Mouse (Mus musculus): ENCODE data around the gene D930007J09Rik. TPM values are rescaled to one million over a fixed set of nuclear protein-coding genes. Genes with fewer than 3 reads are reported as not detected.

The D930007J09Rik gene
- total and polyA plus RNA-seq, 3 experiments: 10.4 TPM; not detected in 2

DNA sequence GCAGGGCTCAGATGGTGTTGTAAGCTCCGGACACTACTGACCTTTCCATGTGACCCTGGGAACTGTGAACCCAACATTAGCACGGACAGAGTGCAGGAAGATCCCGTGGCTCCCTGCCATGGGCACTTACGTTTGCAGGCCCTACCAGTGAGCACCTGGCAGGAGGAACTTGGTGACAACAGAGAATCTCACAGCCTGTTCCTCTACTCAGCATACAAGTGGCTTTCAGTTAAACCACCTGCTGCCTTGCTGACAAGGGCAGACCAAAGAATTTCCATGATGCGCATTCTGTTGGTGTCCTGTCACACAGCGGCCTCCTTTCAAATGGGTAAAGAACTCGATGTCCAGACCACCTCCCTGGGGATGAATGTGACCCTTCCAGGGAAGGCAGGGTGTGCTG is 38.2 kb downstream of the D930007J09Rik start:
- no peak for DNase-seq (ENCODE audit: low read depth, low spot score)
- Histone ChIP-seq H3K27me3 (ENCODE audit: control insufficient read depth in 1 of 2, insufficient read depth in 2 of 2, low read length in 2 of 2) (peaks cover 3 to 6% of the 10 kb centered on the region in 2 experiments), H3K9ac (ENCODE audit: control insufficient read depth, low read depth, low read length, poor library complexity, severe bottlenecking) (no peak overlapping the region), H3K79me2 (ENCODE audit: control insufficient read depth, insufficient read depth, low read length, poor library complexity) (no peaks in the 10 kb centered on the region), H3K27ac (ENCODE audit: control insufficient read depth, low read depth, low read length) (no peak overlapping the region), H3K36me3 (ENCODE audit: control insufficient read depth in 1 of 2, insufficient read depth in 2 of 2, low read length in 2 of 2) (no peaks in the 10 kb centered on the region), H3K4me3 (ENCODE audit: control insufficient read depth in 1 of 2, insufficient read depth in 1 of 2, low read depth in 2 of 2, low read length in 2 of 2) (no peak overlapping the region), H3K9me3 (replicated peaks; ENCODE audit: insufficient read depth, low read length) (no peaks in the 10 kb centered on the region), H3K4me1 (ENCODE audit: control insufficient read depth in 1 of 2, insufficient read depth in 2 of 2, low read length in 2 of 2) (no peaks in the 10 kb centered on the region)
- no peak for TF ChIP-seq ZNF384 (IDR thresholded peaks at IDR 0.05; ENCODE audit: low read depth, low read length)

DNA sequence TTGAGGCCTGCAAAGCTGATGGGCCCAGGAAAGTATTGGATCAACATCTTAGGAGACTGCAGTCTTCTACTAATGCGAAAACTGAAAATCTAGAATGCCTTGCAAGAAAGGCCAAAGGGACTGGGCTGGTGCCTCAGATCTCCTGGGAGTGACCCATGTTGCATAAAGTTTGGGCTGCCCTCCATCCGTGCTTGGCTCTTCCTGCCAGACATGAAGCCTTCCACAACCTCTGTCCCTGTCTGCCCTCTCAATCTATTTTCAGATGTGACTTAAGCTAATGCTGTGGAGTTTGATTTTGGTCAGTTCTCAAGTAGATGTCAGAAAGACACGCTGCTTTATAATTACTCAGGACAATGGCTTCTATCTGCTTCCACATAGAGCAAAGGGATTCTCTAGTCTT is 39.5 kb downstream of the D930007J09Rik start:
- H3K9ac ChIP-seq (ENCODE audit: control insufficient read depth, low read depth, low read length, poor library complexity, severe bottlenecking): no peak overlapping the region
- no peaks in the 10 kb centered on the region for H3K9me3 ChIP-seq (replicated peaks; ENCODE audit: insufficient read depth, low read length)
- H3K4me3 ChIP-seq (ENCODE audit: control insufficient read depth in 1 of 2, insufficient read depth in 1 of 2, low read depth in 2 of 2, low read length in 2 of 2): no peak overlapping the region
- no peak for DNase-seq (ENCODE audit: low read depth, low spot score)
- peaks cover 3 to 9% of the 10 kb centered on the region in 2 experiments for H3K27me3 ChIP-seq (ENCODE audit: control insufficient read depth in 1 of 2, insufficient read depth in 2 of 2, low read length in 2 of 2)
- TF ChIP-seq GABPA (IDR thresholded peaks at IDR 0.05; ENCODE audit: low read depth, low read length): no peak
- no peak for TF ChIP-seq MAZ (IDR thresholded peaks at IDR 0.05; ENCODE audit: low read depth, low read length)
- TF ChIP-seq RCOR1 (IDR thresholded peaks at IDR 0.05; ENCODE audit: low read depth, low read length): no peak
- no peak for TF ChIP-seq E2F4 (IDR thresholded peaks at IDR 0.05; ENCODE audit: borderline replicate concordance, low read depth, low read length)
- TF ChIP-seq GATA1 (IDR thresholded peaks at IDR 0.05; ENCODE audit: low read depth, low read length): no peak
- TF ChIP-seq MEF2A (IDR thresholded peaks at IDR 0.05; ENCODE audit: extremely low read depth, insufficient replicate concordance, low read depth, low read length, poor library complexity, severe bottlenecking): no peak
- no peak for TF ChIP-seq TAL1 (IDR thresholded peaks at IDR 0.05; ENCODE audit: low read length)
- no peak for TF ChIP-seq USF2 (IDR thresholded peaks at IDR 0.05; ENCODE audit: borderline replicate concordance in 1 of 2, insufficient read depth in 1 of 2, low read depth in 1 of 2, low read length in 2 of 2)
- no peak for TF ChIP-seq ZMIZ1 (IDR thresholded peaks at IDR 0.05; ENCODE audit: low read depth, low read length)
- no peaks in the 10 kb centered on the region for H3K79me2 ChIP-seq (ENCODE audit: control insufficient read depth, insufficient read depth, low read length, poor library complexity)
- no peaks in the 10 kb centered on the region for H3K4me1 ChIP-seq (ENCODE audit: control insufficient read depth in 1 of 2, insufficient read depth in 2 of 2, low read length in 2 of 2)
- no peaks in the 10 kb centered on the region for H3K36me3 ChIP-seq (ENCODE audit: control insufficient read depth in 1 of 2, insufficient read depth in 2 of 2, low read length in 2 of 2)
- no peak overlapping the region for H3K27ac ChIP-seq (ENCODE audit: control insufficient read depth, low read depth, low read length)

- H3K9me3 ChIP-seq (replicated peaks; ENCODE audit: insufficient read depth, low read length): no peaks in the 10 kb centered on the region
- DNase-seq (ENCODE audit: low read depth, low spot score): no peak
- TF ChIP-seq CHD2 (IDR thresholded peaks at IDR 0.05; ENCODE audit: low read length) (no peak), POLR2AphosphoS2 (IDR thresholded peaks at IDR 0.05; ENCODE audit: low read length) (no peak), SMC3 (IDR thresholded peaks at IDR 0.05; ENCODE audit: low read depth, low read length) (no peak), NELFE (IDR thresholded peaks at IDR 0.05; ENCODE audit: low read depth, low read length) (no peak), MAFK (IDR thresholded peaks at IDR 0.05; ENCODE audit: borderline replicate concordance, low read depth, low read length) (no peak), CHD1 (IDR thresholded peaks at IDR 0.05; ENCODE audit: low read depth, low read length) (no peak), KAT2A (conservative IDR thresholded peaks at IDR 0.05; ENCODE audit: low read depth, low read length) (no peak), ZC3H11A (IDR thresholded peaks at IDR 0.05; ENCODE audit: low read depth, low read length) (no peak), POLR2AphosphoS5 (IDR thresholded peaks at IDR 0.05; ENCODE audit: borderline replicate concordance, low read depth, low read length) (no peak), CTCF (IDR thresholded peaks at IDR 0.05 in 2 of 3, conservative IDR thresholded peaks at IDR 0.05 in 1 of 3; ENCODE audit: control insufficient read depth in 1 of 3, insufficient read depth in 1 of 3, low read depth in 2 of 3, low read length in 3 of 3, poor library complexity in 1 of 3, severe bottlenecking in 1 of 3) (no peak), ETS1 (IDR thresholded peaks at IDR 0.05; ENCODE audit: low read depth, low read length) (no peak), GABPA (IDR thresholded peaks at IDR 0.05; ENCODE audit: low read depth, low read length) (no peak), BHLHE40 (IDR thresholded peaks at IDR 0.05; ENCODE audit: borderline replicate concordance, low read depth, low read length) (no peak), MEF2A (IDR thresholded peaks at IDR 0.05; ENCODE audit: extremely low read depth, insufficient replicate concordance, low read depth, low read length, poor library complexity, severe bottlenecking) (no peak), ZNF384 (IDR thresholded peaks at IDR 0.05; ENCODE audit: low read depth, low read length) (no peak), JUND (IDR thresholded peaks at IDR 0.05; ENCODE audit: low read depth, low read length) (no peak)
- no peaks in the 10 kb centered on the region for H3K36me3 ChIP-seq (ENCODE audit: control insufficient read depth in 1 of 2, insufficient read depth in 2 of 2, low read length in 2 of 2)
- no peak overlapping the region for H3K27ac ChIP-seq (ENCODE audit: control insufficient read depth, low read depth, low read length)
- no peaks in the 10 kb centered on the region for H3K4me1 ChIP-seq (ENCODE audit: control insufficient read depth in 1 of 2, insufficient read depth in 2 of 2, low read length in 2 of 2)
- H3K27me3 ChIP-seq (ENCODE audit: control insufficient read depth in 1 of 2, insufficient read depth in 2 of 2, low read length in 2 of 2): peaks cover 3 to 10% of the 10 kb centered on the region in 2 experiments
- H3K9ac ChIP-seq (ENCODE audit: control insufficient read depth, low read depth, low read length, poor library complexity, severe bottlenecking): no peak overlapping the region
- no peak overlapping the region for H3K4me3 ChIP-seq (ENCODE audit: control insufficient read depth in 1 of 2, insufficient read depth in 1 of 2, low read depth in 2 of 2, low read length in 2 of 2)
- no peaks in the 10 kb centered on the region for H3K79me2 ChIP-seq (ENCODE audit: control insufficient read depth, insufficient read depth, low read length, poor library complexity)
Observed at GRCm38 (mm10) chr13:32760795-32761194, 41.9 kb downstream of the D930007J09Rik start.
